Mouse (Mus musculus) heart, embryonic 13.5 days (tissue): ENCODE data around the gene Pirb. TPM values are rescaled to one million over a fixed set of nuclear protein-coding genes. Genes with fewer than 3 reads are reported as not detected.
"Not testable (repeated sequence)": the region's sequence is repeated elsewhere in the genome, so short reads cannot be mapped to it uniquely, and the experiment has no call there.

Source experiments
- ATAC-seq: fragments of 200-750 bp; cut with Nextera tagmentation; 2 replicates; pipeline ENCODE4 v1.8.0; 2017; ENCODE audit warnings: moderate TSS enrichment; ENCODE audit not compliant: insufficient number of reproducible peaks, low FRiP score, low TSS enrichment; ENCODE audit errors: extremely low read depth
- H3K27ac ChIP-seq: fragments of 300-500 bp; sonication (generic); replicated peaks from 2 replicates; pipeline ENCODE4 v1.5.1; 2015; ENCODE audit warnings: moderate library complexity, mild to moderate bottlenecking, inconsistent platforms
- H3K27me3 ChIP-seq: fragments of 300-500 bp; sonication (generic); replicated peaks from 2 replicates; pipeline ENCODE4 v1.6.1; 2015; ENCODE audit warnings: mild to moderate bottlenecking, inconsistent platforms
- H3K36me3 ChIP-seq: fragments of 300-500 bp; sonication (generic); 2 replicates; pipeline ENCODE4 v1.6.1; 2015; ENCODE audit warnings: mild to moderate bottlenecking, inconsistent platforms
- H3K4me1 ChIP-seq: fragments of 300-500 bp; sonication (generic); 2 replicates; pipeline ENCODE4 v1.6.1; 2015; ENCODE audit warnings: inconsistent platforms
- H3K4me2 ChIP-seq: fragments of 300-500 bp; sonication (generic); 2 replicates; pipeline ENCODE4 v1.6.1; 2015; ENCODE audit warnings: inconsistent platforms, mild to moderate bottlenecking, moderate library complexity
- H3K4me3 ChIP-seq: fragments of 300-500 bp; sonication (generic); 2 replicates; pipeline ENCODE4 v1.5.1; 2015; ENCODE audit warnings: moderate library complexity, mild to moderate bottlenecking, inconsistent platforms
- H3K9ac ChIP-seq: fragments of 300-500 bp; sonication (generic); 2 replicates; pipeline ENCODE4 v1.6.1; 2015; ENCODE audit warnings: inconsistent platforms, mild to moderate bottlenecking, moderate library complexity
- H3K9me3 ChIP-seq: fragments of 300-500 bp; sonication (generic); 2 replicates; pipeline ENCODE4 v1.6.1; 2016; ENCODE audit warnings: inconsistent platforms
- WGBS: fragments of 180-500 bp; shearing (Covaris S2); methylation state at CpG from one replicate; pipeline ENCODE4 v1.1.7; 2015; ENCODE audit warnings: mixed read lengths; 5-methylcytosine and 5-hydroxymethylcytosine counted together
- polyA plus RNA-seq: library from polyadenylated mRNA; unstranded; fragments of >200 nt; fragmentation: Nextera tagmentation; extraction: Ambion mirVana; gene quantifications from 2 replicates; pipeline ENCODE4 v1.2.1, GENCODE M21; 2015

Pirb gene
- polyA plus RNA-seq, 1 experiment from 2014 or later = 0.32 TPM

GRCm38 (mm10) chr7:3705461-3705860 is 14.7 kb downstream of the Pirb start:
- peak overlapping the region; percentile 90 for H3K4me3 ChIP-seq
- peaks cover 21% of the 10 kb centered on the region for H3K4me1 ChIP-seq
- not testable (repeated sequence) for H3K9me3 ChIP-seq, ATAC-seq, H3K27me3 ChIP-seq
- H3K27ac ChIP-seq = peak overlapping the region; percentile 94
- H3K4me2 ChIP-seq = peak overlapping the region; percentile 78
- WGBS = 11% methylated on average over 7 of the region's 7 CpGs
- H3K36me3 ChIP-seq = peaks cover 57% of the 10 kb centered on the region
- H3K9ac ChIP-seq = peak overlapping the region; percentile 96

GRCm38 (mm10) chr7:3704475-3704874 is 15.7 kb downstream of the Pirb start:
- peaks cover 67% of the 10 kb centered on the region for H3K36me3 ChIP-seq
- H3K4me3 ChIP-seq = peak overlapping the region; percentile 90
- peak overlapping the region; percentile 96 for H3K9ac ChIP-seq
- peaks cover 21% of the 10 kb centered on the region for H3K4me1 ChIP-seq
- H3K4me2 ChIP-seq = peak overlapping the region; percentile 78
- H3K9me3 ChIP-seq = no peaks in the 10 kb centered on the region
- H3K27ac ChIP-seq = peak overlapping the region; percentile 94
- ATAC-seq = peak; percentile 38; the same call in 1 of the 2 replicates
- WGBS = 1% methylated on average over 20 of the region's 20 CpGs
- no peaks in the 10 kb centered on the region for H3K27me3 ChIP-seq

DNA sequence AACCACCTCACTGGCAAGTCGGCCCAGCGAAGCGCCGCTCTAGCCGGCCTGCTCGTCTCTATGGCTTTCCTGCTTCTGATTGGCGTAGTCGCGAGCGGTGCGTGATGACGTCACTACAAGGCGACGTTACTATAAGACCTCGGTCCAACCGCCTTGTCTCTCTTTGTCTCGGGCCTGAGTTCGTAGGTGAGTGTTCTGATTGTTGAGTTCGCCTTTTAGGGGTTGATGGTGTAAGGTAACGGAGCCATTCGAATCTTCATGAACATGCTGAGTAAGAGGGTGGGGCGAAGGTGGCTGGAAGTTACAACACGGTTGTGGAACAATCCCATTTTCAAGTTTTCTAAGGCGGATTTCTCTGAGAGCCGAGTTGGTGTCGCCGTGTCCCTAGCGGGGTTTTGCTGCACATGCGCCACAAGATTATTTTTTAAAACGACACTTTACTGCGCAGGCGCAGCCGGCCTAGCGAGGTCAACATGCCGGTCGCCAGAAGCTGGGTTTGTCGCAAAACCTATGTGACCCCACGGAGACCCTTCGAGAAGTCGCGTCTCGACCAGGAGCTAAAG is 16.2 kb downstream of the Pirb start, which contains the start of gene Rps9:
Gene Rps9 (plus strand): TSS at position 115 of the 563 bp plus-strand sequence.
- ATAC-seq = peak; percentile 81
- 1% methylated on average over 42 of the region's 42 CpGs for WGBS
- Histone ChIP-seq H3K4me2 (peak within 1 kb of the TSS; percentile 78), H3K4me1 (peaks cover 21% of the 10 kb centered on the region), H3K4me3 (peak within 1 kb of the TSS; percentile 90), H3K27me3 (no peaks in the 10 kb centered on the region), H3K9me3 (no peaks in the 10 kb centered on the region), H3K27ac (peak within 1 kb of the TSS; percentile 94), H3K9ac (peak within 1 kb of the TSS; percentile 96), H3K36me3 (peaks cover 72% of the 10 kb centered on the region)

DNA sequence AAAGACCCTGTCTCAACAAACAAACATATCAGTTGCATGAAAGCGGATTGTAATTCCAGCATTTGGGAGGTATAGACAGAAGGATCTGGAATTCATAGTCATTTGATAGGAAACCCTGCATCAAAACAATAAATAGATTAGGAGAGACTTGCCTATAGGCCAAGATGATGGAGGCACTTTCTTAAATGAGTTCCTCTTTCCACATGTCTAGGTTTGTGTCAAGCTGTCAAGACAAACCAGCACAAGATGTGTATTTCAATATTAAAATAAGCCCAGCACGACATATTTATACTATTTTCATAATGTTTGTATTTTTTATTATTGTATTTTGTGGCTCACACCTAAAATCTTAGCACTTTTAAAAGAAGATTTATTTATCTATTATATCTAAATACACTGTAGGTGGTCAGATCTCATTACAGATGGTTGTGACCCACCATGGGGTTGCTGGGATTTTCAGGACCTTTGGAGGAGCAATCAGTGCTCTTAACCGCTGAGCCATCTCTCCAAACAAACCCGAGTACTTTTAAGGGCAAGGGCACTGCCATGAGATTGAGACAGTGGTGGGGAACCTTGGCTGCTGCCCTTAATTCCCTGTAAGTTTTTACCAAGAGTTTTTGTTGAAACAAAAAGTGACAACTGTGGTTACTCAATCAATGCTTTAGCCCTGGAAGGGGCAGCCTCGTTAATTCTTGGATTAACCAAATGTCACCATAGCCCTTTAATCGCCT is 16.9 kb downstream of the Pirb start:
- H3K36me3 ChIP-seq = peaks cover 77% of the 10 kb centered on the region
- peak overlapping the region; percentile 78 for H3K4me2 ChIP-seq
- WGBS = 18% methylated on average over 6 of the region's 6 CpGs
- no peaks in the 10 kb centered on the region for H3K27me3 ChIP-seq
- H3K4me3 ChIP-seq = peak overlapping the region; percentile 90
- H3K9me3 ChIP-seq = no peaks in the 10 kb centered on the region
- no peak for ATAC-seq
- peak overlapping the region; percentile 94 for H3K27ac ChIP-seq
- peaks cover 21% of the 10 kb centered on the region for H3K4me1 ChIP-seq
- H3K9ac ChIP-seq = peak overlapping the region; percentile 96

- H3K27ac ChIP-seq = no peak overlapping the region
- no peak overlapping the region for H3K4me3 ChIP-seq
- 90% methylated on average over 6 of the region's 6 CpGs for WGBS
- no peaks in the 10 kb centered on the region for H3K9me3 ChIP-seq
- H3K27me3 ChIP-seq = no peaks in the 10 kb centered on the region
- H3K4me2 ChIP-seq = no peak overlapping the region
- H3K4me1 ChIP-seq = peaks cover 11% of the 10 kb centered on the region
- ATAC-seq = no peak
- no peak overlapping the region for H3K9ac ChIP-seq
- peaks cover 67% of the 10 kb centered on the region for H3K36me3 ChIP-seq
Measured at GRCm38 (mm10) chr7:3698471-3698870, 21.7 kb downstream of the Pirb start.

DNA sequence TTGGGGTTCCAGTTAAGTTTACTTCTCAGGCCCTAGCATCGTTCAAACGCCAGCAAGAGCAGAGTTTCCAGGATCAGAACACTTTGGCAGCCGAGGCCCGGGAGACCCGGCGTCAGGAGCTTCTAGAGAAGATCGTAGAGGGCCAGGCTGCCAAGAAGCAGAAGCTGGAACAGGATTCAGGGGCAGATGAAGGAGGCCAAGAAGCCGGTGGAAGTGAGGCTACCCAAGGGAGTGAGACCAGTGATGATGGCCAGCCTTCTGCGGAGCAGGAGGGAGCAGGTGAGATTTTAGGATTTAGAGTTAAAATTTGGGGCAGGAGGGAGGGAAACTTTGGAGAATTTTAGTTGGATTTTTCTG is 25.3 kb downstream of the Pirb start:
- Histone ChIP-seq H3K9ac (peak overlapping the region; percentile 88), H3K4me2 (peak overlapping the region; percentile 96), H3K4me3 (peak overlapping the region; percentile 79), H3K27ac (peak overlapping the region; percentile 99), H3K36me3 (peaks cover 56% of the 10 kb centered on the region), H3K4me1 (peaks cover 25% of the 10 kb centered on the region)
- WGBS = 6% methylated on average over 9 of the region's 9 CpGs
- H3K9me3 ChIP-seq, H3K27me3 ChIP-seq, ATAC-seq: not testable (repeated sequence)

- Histone ChIP-seq H3K36me3 (peaks cover 55% of the 10 kb centered on the region), H3K4me1 (peaks cover 25% of the 10 kb centered on the region), H3K9ac (peak overlapping the region; percentile 88), H3K4me3 (peak overlapping the region; percentile 79), H3K9me3 (no peaks in the 10 kb centered on the region), H3K4me2 (peak overlapping the region; percentile 96), H3K27me3 (no peaks in the 10 kb centered on the region), H3K27ac (peak overlapping the region; percentile 99)
- peak; percentile 40 for ATAC-seq
- under 1% methylated on average over 54 of the region's 55 CpGs for WGBS
Measured at GRCm38 (mm10) chr7:3694076-3694948, 25.9 kb downstream of the Pirb start.

GRCm38 (mm10) chr7:3693809-3694075 is 26.4 kb downstream of the Pirb start:
- Histone ChIP-seq H3K9ac (peak overlapping the region; percentile 88), H3K4me3 (peak overlapping the region; percentile 79), H3K36me3 (peaks cover 50% of the 10 kb centered on the region), H3K27me3 (no peaks in the 10 kb centered on the region), H3K4me2 (peak overlapping the region; percentile 96), H3K4me1 (peaks cover 25% of the 10 kb centered on the region), H3K27ac (peak overlapping the region; percentile 99), H3K9me3 (no peaks in the 10 kb centered on the region)
- WGBS = under 1% methylated on average over 18 of the region's 18 CpGs
- ATAC-seq = no peak

- peaks cover 48% of the 10 kb centered on the region for H3K36me3 ChIP-seq
- no peaks in the 10 kb centered on the region for H3K27me3 ChIP-seq
- peak within 1 kb of the TSS; percentile 88 for H3K9ac ChIP-seq
- ATAC-seq = peak; percentile 79
- peak within 1 kb of the TSS; percentile 79 for H3K4me3 ChIP-seq
- H3K4me1 ChIP-seq = peaks cover 25% of the 10 kb centered on the region
- peak within 1 kb of the TSS; percentile 99 for H3K27ac ChIP-seq
- peak within 1 kb of the TSS; percentile 96 for H3K4me2 ChIP-seq
- H3K9me3 ChIP-seq = no peaks in the 10 kb centered on the region
- under 1% methylated on average over 55 of the region's 55 CpGs for WGBS
Measured at GRCm38 (mm10) chr7:3692987-3693808, 27.0 kb downstream of the Pirb start, which contains the start of gene Mboat7. Gene Mboat7, minus strand, starts transcription at chr7:3693523.

- Histone ChIP-seq H3K9me3 (no peaks in the 10 kb centered on the region), H3K4me1 (peaks cover 25% of the 10 kb centered on the region), H3K4me3 (peak within 1 kb of the TSS; percentile 79), H3K9ac (peak within 1 kb of the TSS; percentile 88), H3K4me2 (peak within 1 kb of the TSS; percentile 96), H3K27ac (peak within 1 kb of the TSS; percentile 99), H3K27me3 (no peaks in the 10 kb centered on the region), H3K36me3 (peaks cover 47% of the 10 kb centered on the region)
- under 1% methylated on average over 49 of the region's 49 CpGs for WGBS
- ATAC-seq = no peak; the same call in none of the 2 replicates
Measured at GRCm38 (mm10) chr7:3692382-3692986, 27.7 kb downstream of the Pirb start, which contains the start of gene Tsen34. Gene Tsen34, plus strand, starts transcription at chr7:3692863.
